Mouse (Mus musculus) embryonic facial prominence, embryonic 10.5 days (tissue): ENCODE results near the gene Plekhg1. TPM values are rescaled to one million over a fixed set of nuclear protein-coding genes. Genes with fewer than 3 reads are reported as not detected.

Experiments
- DNase-seq: peaks from one replicate; pipeline ENCODE4 v3.0.0-alpha.2; 2017; ENCODE audit warnings: low spot score
- H3K27ac ChIP-seq: fragments of 300-500 bp; sonication (generic); replicated peaks from 2 replicates; pipeline ENCODE4 v1.5.1; 2016; ENCODE audit warnings: mild to moderate bottlenecking
- H3K27me3 ChIP-seq: fragments of 300-500 bp; sonication (generic); replicated peaks from 2 replicates; pipeline ENCODE4 v1.6.1; 2016; ENCODE audit warnings: low read depth, mild to moderate bottlenecking; ENCODE audit not compliant: poor library complexity, severe bottlenecking
- H3K36me3 ChIP-seq: fragments of 300-500 bp; sonication (generic); replicated peaks from 2 replicates; pipeline ENCODE4 v1.6.1; 2016; ENCODE audit warnings: mild to moderate bottlenecking, moderate library complexity
- H3K4me1 ChIP-seq: fragments of 300-500 bp; sonication (generic); 2 replicates; pipeline ENCODE4 v1.6.1; 2016
- H3K4me3 ChIP-seq: fragments of 300-500 bp; sonication (generic); 2 replicates; pipeline ENCODE4 v1.5.1; 2016; ENCODE audit warnings: mild to moderate bottlenecking, moderate library complexity
- H3K9me3 ChIP-seq: fragments of 300-500 bp; sonication (generic); 2 replicates; pipeline ENCODE4 v1.6.1; 2016; ENCODE audit warnings: mild to moderate bottlenecking
- WGBS: fragments of 180-500 bp; shearing (Covaris S2); methylation state at CpG from one replicate; pipeline ENCODE4 v1.1.7; 2016; 5-methylcytosine and 5-hydroxymethylcytosine counted together
- polyA plus RNA-seq: library from polyadenylated mRNA; unstranded; fragments of >200 nt; fragmentation: Nextera tagmentation; extraction: Ambion mirVana; gene quantifications from 2 replicates; pipeline ENCODE4 v1.2.1, GENCODE M21; 2016

The Plekhg1 gene
- polyA plus RNA-seq, 1 experiment from 2014 or later, result 14.4 TPM

- Histone ChIP-seq H3K4me3 (no peak overlapping the region), H3K27ac (no peak overlapping the region), H3K9me3 (no peaks in the 10 kb centered on the region), H3K27me3 (no peaks in the 10 kb centered on the region), H3K4me1 (peaks cover 20% of the 10 kb centered on the region), H3K36me3 (no peaks in the 10 kb centered on the region)
- no peak for DNase-seq
- 80% methylated on average over 10 of the region's 10 CpGs for whole genome bisulfite sequencing
Observed at GRCm38 (mm10) chr10:3810476-3811273, 70.5 kb downstream of the Plekhg1 start.

GRCm38 (mm10) chr10:3818940-3819701 is 79.0 kb downstream of the Plekhg1 start:
- Histone ChIP-seq H3K4me1 (peaks cover 5% of the 10 kb centered on the region; the same call in 1 of the 2 replicates), H3K36me3 (no peaks in the 10 kb centered on the region), H3K9me3 (no peaks in the 10 kb centered on the region), H3K27ac (no peak overlapping the region), H3K4me3 (no peak overlapping the region), H3K27me3 (no peaks in the 10 kb centered on the region)
- 73% methylated on average over 5 of the region's 5 CpGs for WGBS
- DNase-seq, result no peak

GRCm38 (mm10) chr10:3823826-3824225 is 83.7 kb downstream of the Plekhg1 start:
- peaks cover 20% of the 10 kb centered on the region for H3K4me1 ChIP-seq
- DNase-seq, result no peak
- H3K4me3 ChIP-seq, result no peak overlapping the region
- H3K36me3 ChIP-seq, result no peaks in the 10 kb centered on the region
- 77% methylated on average over 6 of the region's 6 CpGs for WGBS
- no peaks in the 10 kb centered on the region for H3K9me3 ChIP-seq
- no peak overlapping the region for H3K27ac ChIP-seq
- H3K27me3 ChIP-seq, result no peaks in the 10 kb centered on the region

GRCm38 (mm10) chr10:3826043-3826442 is 85.9 kb downstream of the Plekhg1 start:
- Histone ChIP-seq H3K27ac (no peak overlapping the region), H3K36me3 (no peaks in the 10 kb centered on the region)
- 91% methylated on average over 6 of the region's 6 CpGs for WGBS

GRCm38 (mm10) chr10:3827368-3827767 is 87.2 kb downstream of the Plekhg1 start:
- 48% methylated on average over 1 of the region's 1 CpGs for WGBS
- Histone ChIP-seq H3K4me3 (no peak overlapping the region), H3K27ac (no peak overlapping the region), H3K27me3 (no peaks in the 10 kb centered on the region), H3K36me3 (no peaks in the 10 kb centered on the region), H3K4me1 (peaks cover 36% of the 10 kb centered on the region), H3K9me3 (no peaks in the 10 kb centered on the region)
- no peak for DNase-seq

More at GRCm38 (mm10) chr10:3826043-3826442, 85.9 kb downstream of the Plekhg1 start:
- Histone ChIP-seq H3K4me1 (peaks cover 31% of the 10 kb centered on the region), H3K9me3 (no peaks in the 10 kb centered on the region), H3K4me3 (no peak overlapping the region), H3K27me3 (no peaks in the 10 kb centered on the region)
- DNase-seq, result no peak

- Histone ChIP-seq H3K9me3 (no peaks in the 10 kb centered on the region), H3K27me3 (no peaks in the 10 kb centered on the region), H3K36me3 (no peaks in the 10 kb centered on the region), H3K27ac (no peak overlapping the region), H3K4me1 (peaks cover 44% of the 10 kb centered on the region), H3K4me3 (no peak overlapping the region)
- DNase-seq, result peak; percentile 22
- 53% methylated on average over 5 of the region's 5 CpGs for WGBS
Observed at GRCm38 (mm10) chr10:3829472-3829871, 89.3 kb downstream of the Plekhg1 start.

- WGBS, result 98% methylated on average over 1 of the region's 1 CpGs
- H3K9me3 ChIP-seq, result no peaks in the 10 kb centered on the region
- no peak for DNase-seq
Observed at GRCm38 (mm10) chr10:3830618-3831017, 90.5 kb downstream of the Plekhg1 start.

GRCm38 (mm10) chr10:3831597-3832351 is 91.6 kb downstream of the Plekhg1 start:
- no peaks in the 10 kb centered on the region for H3K36me3 ChIP-seq
- WGBS, result 87% methylated on average over 11 of the region's 11 CpGs
- no peaks in the 10 kb centered on the region for H3K9me3 ChIP-seq
- H3K4me3 ChIP-seq, result no peak overlapping the region
- DNase-seq, result no peak
- H3K27ac ChIP-seq, result no peak overlapping the region
- peaks cover 47% of the 10 kb centered on the region for H3K4me1 ChIP-seq
- no peaks in the 10 kb centered on the region for H3K27me3 ChIP-seq

More at GRCm38 (mm10) chr10:3830618-3831017, 90.5 kb downstream of the Plekhg1 start:
- Histone ChIP-seq H3K27ac (no peak overlapping the region), H3K36me3 (no peaks in the 10 kb centered on the region), H3K4me3 (no peak overlapping the region), H3K4me1 (peaks cover 46% of the 10 kb centered on the region), H3K27me3 (no peaks in the 10 kb centered on the region)

- H3K4me1 ChIP-seq, result peaks cover 40% of the 10 kb centered on the region
- WGBS, result 92% methylated on average over 1 of the region's 1 CpGs
- no peaks in the 10 kb centered on the region for H3K9me3 ChIP-seq
- DNase-seq, result no peak
- H3K36me3 ChIP-seq, result no peaks in the 10 kb centered on the region
- H3K4me3 ChIP-seq, result no peak overlapping the region
- no peaks in the 10 kb centered on the region for H3K27me3 ChIP-seq
- H3K27ac ChIP-seq, result no peak overlapping the region
Observed at GRCm38 (mm10) chr10:3834060-3834459, 93.9 kb downstream of the Plekhg1 start.

GRCm38 (mm10) chr10:3834678-3835077 is 94.5 kb downstream of the Plekhg1 start:
- no peak overlapping the region for H3K4me3 ChIP-seq
- peaks cover 40% of the 10 kb centered on the region for H3K4me1 ChIP-seq
- H3K36me3 ChIP-seq, result no peaks in the 10 kb centered on the region
- no peak overlapping the region for H3K27ac ChIP-seq
- H3K27me3 ChIP-seq, result no peaks in the 10 kb centered on the region
- no peaks in the 10 kb centered on the region for H3K9me3 ChIP-seq
- WGBS, result 90% methylated on average over 7 of the region's 7 CpGs
- no peak for DNase-seq

GRCm38 (mm10) chr10:3835616-3836015 is 95.5 kb downstream of the Plekhg1 start:
- Histone ChIP-seq H3K27ac (no peak overlapping the region), H3K4me3 (no peak overlapping the region), H3K36me3 (no peaks in the 10 kb centered on the region), H3K27me3 (no peaks in the 10 kb centered on the region), H3K4me1 (peaks cover 37% of the 10 kb centered on the region), H3K9me3 (no peaks in the 10 kb centered on the region)
- 55% methylated on average over 10 of the region's 10 CpGs for WGBS
- DNase-seq, result no peak

- no peak for DNase-seq
- 61% methylated on average over 6 of the region's 6 CpGs for WGBS
Observed at GRCm38 (mm10) chr10:3839748-3840432, 99.7 kb downstream of the Plekhg1 start.

More at GRCm38 (mm10) chr10:3839748-3840432, 99.7 kb downstream of the Plekhg1 start:
- H3K27ac ChIP-seq, result no peak overlapping the region
- no peaks in the 10 kb centered on the region for H3K27me3 ChIP-seq
- H3K4me3 ChIP-seq, result no peak overlapping the region
- no peaks in the 10 kb centered on the region for H3K36me3 ChIP-seq
- H3K9me3 ChIP-seq, result no peaks in the 10 kb centered on the region
- H3K4me1 ChIP-seq, result peaks cover 22% of the 10 kb centered on the region
